Mouse (Mus musculus): ENCODE measurements at regions not wholly inside any gene's neighbourhood (a gene's known extent, or its start where the extent isn't known, plus 50 kb on each side); places are given as distances from the start of the nearest gene placed in this dataset.

DNA sequence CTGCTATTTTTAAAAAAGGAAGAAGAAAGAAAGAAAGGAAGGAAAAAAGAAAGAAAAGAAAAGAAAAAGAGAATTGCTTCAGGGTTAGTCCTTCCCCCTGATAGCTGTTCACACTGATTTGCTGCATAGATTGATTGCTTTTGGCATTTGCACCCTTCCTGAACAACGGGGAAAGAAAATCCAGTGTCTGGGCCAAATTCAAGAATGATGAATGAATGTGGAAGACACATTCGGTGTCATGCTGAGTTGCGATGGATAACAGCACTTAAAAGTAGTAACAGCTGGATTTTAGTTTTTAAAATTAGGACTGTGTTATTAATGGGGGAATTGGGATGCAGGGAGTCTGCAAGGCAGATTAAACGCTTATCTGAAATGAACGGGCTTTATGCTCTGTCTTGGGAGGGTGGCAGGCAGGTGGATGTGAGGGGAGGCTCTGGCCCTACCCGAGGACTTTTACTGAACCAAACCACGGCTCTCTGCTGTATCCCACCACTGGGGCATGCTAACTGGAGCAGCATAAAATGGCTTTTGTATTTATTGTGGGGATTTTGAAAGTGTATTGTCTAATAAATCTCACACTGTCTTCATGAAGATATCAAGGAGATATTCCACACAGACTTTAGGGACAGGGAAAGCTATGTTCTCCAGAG is 114.4 kb downstream of the Lca5 start:
- DNase-seq = no peak

DNA sequence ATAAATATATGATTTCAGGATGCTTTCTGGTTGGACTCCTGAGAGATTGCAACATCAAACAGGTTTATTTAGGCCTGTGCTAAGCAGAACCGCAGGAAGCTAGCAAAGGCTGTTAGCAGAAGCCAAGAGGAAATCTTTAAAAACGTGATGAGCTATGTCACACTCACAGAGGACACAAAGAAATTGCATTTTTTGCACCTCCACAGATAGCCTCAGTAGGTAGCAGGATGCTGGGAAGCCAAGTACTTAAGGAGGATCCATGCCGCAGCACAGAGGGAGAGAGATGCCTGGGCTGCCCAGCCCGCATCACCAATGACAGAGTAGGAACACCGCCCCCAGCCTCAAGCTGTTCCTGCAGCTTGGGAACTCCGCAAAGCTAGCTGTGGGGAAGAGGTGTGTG is 115.0 kb downstream of the Lca5 start:
- DNase-seq = no peak

DNA sequence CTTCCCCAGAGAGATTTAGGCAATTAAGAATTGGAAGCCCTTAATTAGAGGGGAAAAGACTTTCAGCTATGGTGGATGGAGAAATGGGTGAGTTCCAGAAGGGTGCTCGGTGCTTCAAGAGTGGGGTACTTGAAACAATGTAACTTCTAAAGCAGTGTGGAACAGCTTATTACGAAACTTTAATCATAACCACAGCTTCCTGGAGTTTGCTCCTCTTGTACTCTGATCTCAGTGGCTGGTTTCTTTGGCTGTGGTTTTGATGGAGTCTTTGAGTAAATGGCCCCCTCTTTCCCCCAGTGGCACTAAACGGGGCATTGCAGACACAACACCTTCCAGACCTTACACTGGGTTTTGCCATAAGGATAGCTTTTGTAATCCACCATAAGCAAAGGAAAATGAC is 116.6 kb downstream of the Lca5 start:
- no peak for DNase-seq

DNA sequence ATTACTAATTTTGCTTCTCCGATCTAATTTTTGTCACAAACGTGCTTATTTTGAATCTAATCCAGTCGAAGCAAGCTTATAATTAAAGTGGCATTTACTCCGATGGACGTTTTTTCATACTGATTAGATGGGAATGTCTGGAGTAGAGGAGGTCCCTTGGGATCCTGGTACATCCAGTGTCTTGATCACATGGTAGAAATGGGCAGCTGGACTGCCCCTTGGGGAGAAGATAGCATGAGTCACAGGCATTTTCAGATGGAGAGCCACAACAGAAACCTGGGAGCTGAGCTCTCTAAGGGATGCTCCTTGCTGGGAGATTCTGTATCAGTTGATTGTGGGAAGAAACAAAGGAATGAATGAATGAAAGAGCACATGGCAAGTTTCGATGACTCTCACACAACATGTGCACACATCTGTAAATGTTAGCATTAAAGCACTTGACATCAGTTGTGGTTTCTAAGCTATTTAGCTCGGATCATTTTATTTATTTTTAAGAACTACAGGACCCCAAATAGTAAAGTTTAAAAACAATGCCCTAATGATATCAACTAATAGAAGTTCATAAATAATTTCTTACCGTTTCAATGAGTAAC is 117.8 kb downstream of the Lca5 start:
- DNase-seq = peak; percentile 96

DNA sequence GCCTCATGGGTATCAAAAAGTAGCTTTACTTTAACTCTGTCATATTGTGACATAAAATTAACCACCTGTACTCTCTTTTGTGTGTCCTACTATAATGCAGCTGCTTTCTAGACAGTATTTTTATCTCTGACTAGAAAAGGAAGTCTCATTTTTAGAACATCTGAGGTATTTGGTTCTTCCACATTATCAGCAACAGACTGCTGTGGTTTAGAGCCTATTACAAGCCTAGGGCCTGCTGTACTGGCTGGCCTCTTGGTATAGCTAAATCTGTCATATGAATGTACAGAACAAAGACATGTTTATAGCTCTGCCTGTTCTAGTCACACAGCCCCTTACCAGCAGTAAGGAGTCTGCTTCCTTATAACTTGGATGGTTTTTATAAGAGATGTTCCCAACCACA is 119.1 kb downstream of the Lca5 start:
- no peak for DNase-seq

DNA sequence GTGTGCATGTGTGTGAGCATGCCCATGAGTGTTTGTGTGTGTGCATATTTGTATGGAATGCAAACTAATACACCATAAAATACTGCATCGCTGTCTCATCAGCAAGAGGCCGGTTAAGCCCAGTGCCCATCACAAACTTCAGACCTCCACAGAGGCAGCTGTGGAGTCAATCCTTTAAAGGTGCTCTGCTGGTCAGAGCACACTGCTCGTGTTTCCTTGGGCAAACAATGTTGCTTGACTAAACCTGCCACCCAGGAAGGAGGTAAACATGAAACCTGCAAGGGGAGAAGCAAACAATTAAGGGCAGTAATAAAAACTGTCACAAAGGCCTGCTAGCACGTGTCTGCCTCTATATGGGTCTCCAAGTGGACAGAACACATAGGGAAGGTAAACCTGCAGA is 120.1 kb downstream of the Lca5 start:
- no peak for DNase-seq

DNA sequence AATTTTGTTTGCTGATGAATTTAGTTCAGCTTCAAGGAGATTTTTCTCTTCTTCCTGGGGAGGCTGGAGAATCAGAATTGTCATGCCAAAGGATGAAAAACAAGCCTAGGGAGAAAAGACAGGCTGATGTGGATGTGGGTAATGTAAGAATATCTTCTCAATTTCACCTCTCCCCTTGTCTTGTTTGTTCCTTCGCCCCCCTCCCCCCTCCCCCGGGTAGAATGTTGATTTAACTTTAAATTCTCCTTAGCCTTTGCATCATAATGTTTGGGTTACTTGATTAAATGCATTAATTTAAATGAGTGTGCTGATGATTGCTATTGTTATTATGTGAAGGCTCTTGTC is 124.1 kb downstream of the Lca5 start:
- no peak for DNase-seq

DNA sequence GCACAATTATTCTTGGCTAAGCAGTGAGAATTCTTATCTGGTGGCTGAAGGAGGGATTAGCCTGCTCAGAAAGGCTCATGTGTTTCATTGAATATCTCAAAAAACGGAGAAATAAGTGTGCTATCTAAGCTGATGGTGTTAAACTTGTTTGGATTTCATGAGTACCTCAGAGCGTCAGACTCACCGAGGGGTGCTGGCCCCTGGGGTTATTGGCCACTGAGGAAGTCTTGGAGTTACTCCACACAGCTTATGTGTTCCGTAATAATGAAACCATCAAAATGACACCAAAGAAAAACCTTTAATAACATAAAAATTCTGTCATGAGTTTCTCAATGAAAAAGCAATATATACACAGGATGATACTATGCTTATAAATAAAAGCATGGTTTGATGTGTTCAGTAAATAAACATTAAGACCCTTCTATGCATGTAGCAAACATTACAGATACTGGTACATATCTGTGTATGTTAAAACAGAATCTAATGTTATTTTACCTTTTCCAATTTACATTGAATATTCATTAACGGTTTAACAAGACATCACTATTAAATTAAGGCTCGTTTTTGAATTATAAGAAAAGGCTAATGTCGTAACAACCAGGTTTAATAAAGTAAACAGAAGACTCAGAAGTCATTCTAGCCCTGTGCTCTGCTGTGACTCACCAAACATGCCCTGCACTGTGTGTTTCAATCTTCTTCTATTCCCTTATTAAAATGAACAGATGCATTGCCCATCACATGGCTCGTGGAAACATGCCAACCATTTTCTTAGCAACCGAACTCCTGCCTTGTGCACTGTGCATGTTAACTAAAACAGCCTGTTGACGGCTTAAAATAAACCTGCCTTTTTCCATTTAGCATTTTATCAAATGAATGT is 124.7 kb downstream of the Lca5 start:
- DNase-seq = no peak

DNA sequence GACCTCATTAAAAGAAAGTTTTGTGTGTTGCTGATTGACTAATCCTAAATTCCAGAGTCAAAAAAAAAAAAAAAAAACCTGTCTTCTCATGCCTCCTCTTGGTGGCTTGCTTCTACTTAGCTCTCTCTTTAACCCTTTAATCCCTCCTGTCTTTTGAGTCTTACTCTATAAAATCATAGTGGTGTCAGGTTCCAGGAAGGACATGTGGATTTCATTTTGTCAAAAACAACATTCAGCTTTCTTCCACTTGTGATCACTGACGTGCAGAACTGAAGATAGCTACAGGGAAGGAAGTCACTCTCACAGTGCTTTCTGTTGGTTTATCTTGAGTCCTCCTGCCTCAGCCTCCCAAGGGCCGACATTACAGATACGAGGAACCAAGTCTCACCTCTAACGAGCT is 132.2 kb downstream of the Lca5 start:
- no peak for DNase-seq

DNA sequence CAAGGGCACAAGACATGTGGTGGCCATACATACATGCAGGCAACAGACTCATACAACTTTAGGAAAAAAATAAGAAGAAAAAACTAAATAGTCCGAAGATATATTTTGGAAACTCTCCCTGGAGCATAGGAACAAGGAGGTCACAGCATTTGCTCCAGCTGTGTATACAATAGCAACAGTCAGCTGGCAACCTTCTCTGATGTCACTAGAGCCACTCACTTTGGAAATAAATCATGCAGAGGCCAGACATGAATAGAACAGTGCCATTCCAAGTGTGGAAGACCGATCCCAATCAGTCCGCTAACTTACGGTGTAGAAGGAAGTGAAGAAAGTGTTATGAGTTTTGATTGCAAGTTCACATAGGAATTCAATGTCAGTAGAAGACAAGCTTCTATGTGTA is 132.8 kb downstream of the Lca5 start:
- DNase-seq = no peak

DNA sequence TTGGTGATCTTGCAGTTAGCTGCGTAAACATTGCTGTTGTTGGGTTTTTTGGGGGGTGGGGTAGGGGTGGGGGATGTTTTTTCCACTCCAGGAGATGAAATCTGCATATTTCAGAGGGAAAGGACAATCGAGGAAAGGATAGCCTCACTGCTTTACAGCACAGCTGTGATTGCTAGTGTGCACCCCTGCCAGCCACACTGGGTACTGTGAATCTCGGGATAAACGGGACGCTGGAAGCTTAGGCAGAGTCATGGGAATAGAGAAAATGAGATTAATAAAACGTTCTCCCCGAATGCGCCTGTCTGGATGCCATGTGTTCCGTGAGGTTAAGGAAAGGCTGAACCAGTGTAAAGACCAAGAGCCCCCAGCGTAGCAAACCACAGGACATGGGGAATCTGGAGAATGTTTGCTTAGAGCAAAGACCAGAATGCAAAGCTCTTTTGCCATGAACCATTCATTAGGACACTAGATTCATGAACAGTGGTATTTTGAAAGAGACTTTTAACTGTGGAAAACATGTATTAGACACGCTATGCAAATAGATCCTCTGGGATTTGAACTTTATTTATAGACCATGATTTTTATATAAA is 133.5 kb downstream of the Lca5 start:
- DNase-seq = no peak

DNA sequence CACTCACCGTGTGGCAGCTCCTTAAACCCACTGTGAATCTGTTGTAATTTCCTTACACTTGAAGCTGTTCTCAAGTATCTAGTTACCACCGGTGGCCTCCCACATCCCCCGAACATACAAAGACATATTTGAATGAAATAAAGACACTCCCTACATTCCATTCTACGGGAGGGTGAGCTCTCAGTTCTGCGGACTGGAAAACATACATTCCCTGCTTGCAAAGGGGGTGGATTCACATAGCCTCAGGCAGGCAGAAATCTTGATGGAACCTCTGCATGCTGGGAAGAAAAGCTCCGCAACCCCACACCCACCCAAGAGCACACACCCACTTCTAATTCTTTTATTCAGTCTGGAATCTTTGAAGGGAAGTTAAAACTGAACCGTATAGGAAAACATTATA is 136.0 kb downstream of the Lca5 start:
- no peak for DNase-seq

DNA sequence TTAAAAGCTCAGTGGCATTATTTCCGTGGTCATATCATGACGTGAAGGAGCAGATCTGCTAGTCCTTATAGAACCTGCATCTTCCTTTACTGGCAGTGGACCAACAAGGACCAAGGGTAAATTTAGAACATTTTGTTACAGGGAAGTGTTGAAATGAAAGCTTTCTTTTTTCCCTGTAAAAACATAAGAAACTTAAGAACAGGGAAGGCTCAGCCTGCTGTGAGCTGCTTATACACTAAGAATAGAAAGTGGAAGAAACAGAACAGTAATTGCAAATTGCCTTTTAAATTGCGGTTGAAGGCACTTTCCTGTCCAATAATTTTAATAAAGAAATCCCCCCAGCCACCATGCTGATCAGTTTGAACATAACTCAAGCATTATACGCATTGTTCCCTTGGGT is 140.4 kb downstream of the Lca5 start:
- no peak for DNase-seq

DNA sequence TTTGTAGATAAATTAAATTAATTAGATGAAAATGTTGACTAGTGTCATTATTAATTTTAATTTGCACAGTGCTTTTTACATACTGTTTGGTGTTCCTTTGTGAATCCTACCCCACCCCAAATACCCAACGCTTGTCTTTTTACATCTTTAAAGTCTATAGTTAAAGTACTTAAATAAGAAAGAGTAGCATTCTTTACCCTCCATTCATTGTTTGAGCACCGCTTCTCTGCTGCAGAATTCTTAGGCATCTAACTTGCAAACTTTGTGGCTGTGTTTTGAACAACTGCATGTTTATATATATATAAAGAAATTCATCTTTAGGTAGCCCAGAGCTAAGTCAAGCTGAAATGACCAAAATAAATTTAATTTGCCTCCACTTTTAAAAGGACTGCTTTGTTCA is 140.9 kb downstream of the Lca5 start:
- no peak for DNase-seq

DNA sequence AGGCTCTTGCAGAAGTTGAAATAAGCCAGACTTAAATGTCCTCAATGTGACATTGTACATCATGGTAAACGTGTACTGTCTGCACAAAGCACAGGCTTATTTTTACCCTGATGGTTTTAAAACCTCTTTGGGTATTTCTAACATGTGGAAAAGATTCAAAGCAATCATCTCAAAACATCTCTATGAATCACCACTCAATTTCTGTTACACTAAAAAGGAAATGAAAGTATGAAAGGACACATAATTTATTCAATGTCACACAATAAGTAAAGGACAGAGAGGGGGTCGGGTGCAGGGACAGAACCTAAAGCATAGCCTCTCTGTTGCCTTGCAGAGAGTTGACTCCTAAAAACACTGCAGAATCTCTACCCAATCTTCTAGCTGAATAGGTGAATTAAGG is 141.3 kb downstream of the Lca5 start:
- no peak for DNase-seq

DNA sequence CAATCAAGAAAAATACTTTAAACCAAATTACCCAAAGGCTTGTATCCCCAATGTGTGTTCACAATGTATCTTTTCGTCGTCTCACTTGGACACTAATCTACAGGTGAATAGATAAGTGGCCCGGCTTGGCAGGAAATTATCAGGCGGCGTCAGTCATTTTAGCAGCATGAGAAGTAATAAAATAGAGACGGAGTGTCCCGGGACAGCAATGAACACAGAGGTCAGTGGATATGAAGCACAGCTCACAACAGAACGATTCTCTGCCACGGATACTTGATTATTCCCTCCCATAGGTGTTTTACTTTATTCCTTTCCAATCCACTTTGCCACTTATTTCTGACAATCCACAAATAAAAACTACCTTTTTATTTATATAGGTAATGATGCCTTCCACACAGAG is 145.5 kb downstream of the Lca5 start:
- DNase-seq = no peak

DNA sequence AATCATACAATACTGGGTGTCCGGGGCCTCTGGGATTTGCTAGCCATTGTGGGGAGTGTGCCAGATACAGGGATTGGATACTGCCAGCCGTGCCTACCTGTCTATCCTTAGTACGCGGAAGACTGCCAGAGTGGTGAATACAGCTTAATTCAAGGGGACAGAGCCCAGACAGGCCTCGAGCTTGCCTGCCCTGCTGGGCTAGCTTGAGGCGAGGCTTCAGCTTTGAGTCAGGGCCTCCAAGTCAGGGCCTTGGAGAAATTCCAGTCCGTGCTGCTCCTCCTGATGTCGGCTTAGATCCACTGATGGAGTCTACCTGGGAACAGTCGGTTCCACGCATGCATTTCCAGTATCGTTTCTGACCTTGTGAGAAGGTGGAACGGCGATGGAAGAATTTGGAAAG is 146.5 kb downstream of the Lca5 start:
- no peak for DNase-seq

DNA sequence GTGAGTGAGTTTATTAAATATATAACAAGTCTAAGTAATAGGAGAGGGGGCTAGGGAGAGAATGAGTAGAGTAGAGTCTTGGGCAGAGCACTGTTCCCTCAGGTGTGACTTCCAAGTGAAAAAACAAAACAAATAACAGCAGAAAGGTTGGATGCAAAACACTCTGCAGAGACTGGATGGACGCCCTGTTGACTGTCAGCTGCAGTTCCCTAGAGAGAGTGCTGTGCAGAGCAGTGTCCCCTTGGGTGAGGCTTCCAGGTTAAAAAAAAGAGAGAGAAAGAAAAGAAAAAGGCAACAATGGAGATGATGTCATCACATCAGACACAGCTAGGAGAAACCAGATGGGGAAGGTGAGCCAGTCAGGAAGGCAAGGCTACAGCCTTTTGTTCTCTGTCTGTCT is 137.6 kb upstream of the Hmgn3 start:
- DNase-seq = no peak

DNA sequence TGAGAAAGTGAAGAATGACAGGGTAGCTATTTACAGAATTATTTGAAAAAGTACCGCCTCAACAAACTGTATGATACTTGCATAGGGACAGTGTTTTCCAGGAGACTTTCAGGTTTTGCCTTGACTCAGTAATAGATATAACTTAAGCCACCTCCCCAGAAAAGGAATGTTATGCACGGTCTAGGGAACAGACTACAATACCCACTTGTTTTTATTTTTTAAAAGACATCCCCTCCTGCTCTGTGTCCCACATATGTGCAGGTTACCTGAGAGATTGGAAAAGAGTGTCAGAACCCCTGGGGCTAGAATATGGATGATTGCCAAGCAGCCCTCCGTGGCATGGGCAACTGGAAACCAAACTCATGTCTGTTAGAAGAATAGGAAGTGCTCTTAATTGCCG is 137.2 kb upstream of the Hmgn3 start:
- no peak for DNase-seq

DNA sequence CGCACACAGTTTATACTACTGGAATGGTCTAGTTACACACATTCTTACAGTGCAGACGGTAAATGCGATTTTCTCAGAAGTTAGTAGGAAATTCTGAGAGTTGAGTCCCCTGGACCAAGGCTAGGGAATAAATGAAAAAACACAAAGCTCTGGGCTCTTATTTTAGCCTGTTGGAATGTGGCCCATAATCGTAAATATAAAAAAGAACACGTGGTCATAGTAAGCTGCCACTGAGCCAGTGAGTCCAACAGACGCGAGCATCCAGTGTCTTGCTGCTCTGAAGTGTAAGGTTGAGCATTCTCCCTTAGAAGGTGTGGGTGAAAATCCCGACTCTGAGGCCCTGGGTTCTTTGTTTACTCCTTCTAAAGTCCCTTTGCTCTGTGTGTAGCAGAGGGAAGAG is 136.8 kb upstream of the Hmgn3 start:
- DNase-seq = no peak

DNA sequence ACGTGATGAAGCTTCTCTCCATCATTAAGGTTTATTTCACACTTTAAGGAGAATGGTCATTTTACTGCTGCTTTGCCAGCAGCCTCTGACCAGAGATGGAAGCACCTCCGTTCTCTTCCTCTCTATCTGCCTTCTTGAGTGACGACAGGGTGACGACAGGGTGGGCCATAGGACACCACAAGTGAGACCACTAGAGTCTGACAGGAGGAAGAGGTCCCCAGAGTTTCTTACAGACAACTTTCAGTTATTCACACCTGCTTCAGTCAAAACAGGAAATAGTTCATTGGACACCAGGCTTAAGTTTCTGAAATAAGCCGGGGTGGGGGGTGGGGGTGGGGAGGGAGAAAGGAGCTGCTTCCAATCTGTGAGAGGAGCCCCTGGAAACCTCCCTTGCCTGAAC is 131.3 kb upstream of the Hmgn3 start:
- DNase-seq = no peak

DNA sequence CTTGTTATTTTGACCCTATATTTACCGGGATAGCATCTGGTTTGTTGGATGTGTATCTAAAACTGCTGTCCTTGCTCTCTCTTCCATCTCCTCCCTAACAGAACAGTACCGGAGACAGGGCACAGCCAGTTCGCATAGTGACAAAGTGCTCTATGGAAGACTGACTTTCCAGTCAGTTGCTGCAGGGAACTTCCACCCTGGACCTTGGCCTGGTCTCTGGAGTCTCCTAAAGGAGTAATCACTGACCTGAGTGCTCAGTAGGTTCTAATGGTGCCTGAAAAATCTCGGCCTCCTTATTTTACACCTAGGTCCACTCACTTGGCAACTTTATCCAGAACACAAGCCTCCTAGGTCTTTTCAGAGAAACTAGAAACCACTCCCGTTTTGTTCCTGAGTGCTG is 130.9 kb upstream of the Hmgn3 start:
- DNase-seq = no peak

DNA sequence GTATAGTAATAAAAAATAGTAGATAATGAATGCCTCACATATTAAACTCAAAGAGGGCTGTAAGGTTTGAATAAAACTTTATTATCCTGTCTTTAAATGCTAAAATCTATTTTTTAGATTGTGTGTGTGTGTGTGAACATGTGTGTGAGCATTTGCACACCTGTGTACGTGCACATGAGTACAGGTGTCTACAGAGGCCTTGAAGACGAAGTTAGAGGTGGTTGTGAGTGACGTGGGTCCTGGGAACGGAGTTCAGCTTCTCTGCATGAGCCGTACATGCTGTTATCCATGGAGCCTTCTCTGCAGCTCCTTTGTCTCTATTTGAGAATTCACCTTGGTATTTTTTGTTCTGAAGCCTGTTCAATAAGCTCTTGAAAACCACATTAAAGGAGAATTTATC is 129.8 kb upstream of the Hmgn3 start:
- no peak for DNase-seq

DNA sequence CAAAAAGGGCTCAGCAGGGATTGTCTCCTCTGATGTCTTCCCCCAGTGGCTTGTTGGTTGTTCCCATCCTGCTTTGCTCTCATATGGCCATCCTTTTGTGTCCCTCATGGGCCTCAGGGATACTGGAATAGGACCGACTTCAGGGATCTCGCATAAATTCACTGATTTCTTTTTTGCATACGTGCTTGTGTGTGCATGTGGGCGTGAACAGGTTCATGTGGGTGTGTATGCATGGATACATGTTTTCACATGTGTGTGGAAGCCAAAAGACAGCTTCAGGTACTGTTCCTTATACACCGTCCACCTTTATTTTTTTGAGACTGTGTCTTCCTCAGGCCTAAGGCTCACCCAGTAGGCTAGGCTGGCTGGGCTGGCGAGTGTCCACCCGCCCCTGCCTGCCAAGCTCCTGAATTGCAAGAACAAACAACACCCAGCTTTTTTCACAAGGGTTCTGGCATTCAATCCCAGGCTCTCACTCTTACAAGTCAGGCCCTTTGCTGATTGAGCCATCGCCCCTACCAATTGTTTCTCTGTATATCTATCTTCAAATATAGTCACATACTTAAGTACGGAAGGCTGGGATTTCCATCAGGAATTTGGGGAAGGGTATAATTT is 127.0 kb upstream of the Hmgn3 start:
- DNase-seq = no peak

Measured in heart, adult 11 months (tissue).